Mouse (Mus musculus): ENCODE measurements around the gene M1ap. TPM values are rescaled to one million over a fixed set of nuclear protein-coding genes. Genes with fewer than 3 reads are reported as not detected.

Gene M1ap
- polyA plus RNA-seq, 1 experiment from 2014 or later: 0.08 TPM

DNA sequence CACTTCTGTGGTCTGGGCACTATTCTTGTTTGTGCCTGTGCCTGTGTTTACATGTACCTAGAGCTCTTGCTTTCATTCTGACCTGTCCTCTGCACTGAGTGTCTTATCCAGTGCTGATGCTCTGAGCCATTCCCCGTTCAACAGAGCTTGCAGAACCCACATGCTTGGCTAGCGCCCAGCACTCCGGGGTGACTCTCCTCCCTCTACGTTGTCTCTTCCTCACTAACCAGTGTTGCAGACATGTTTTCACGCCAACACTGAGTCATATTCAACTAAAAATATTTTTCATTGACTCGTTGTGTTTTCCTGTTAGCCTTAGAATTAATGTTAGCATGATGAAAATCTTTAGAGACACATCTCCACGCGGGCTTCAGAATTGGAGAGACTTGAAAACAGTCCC, 38.7 kb upstream of the M1ap start:
- DNase-seq (ENCODE audit: low spot score) (no peak), ATAC-seq (ENCODE audit: low FRiP score, low TSS enrichment) (no peak)
- WGBS: 65% methylated on average over 8 of the region's 8 CpGs
- H3K9ac ChIP-seq (ENCODE audit: low read length): no peak overlapping the region
- no peak overlapping the region for H3K4me3 ChIP-seq (ENCODE audit: low read depth, low read length)
- no peaks in the 10 kb centered on the region for H3K36me3 ChIP-seq (ENCODE audit: control insufficient read depth, insufficient read depth, low read length)
- H3K27ac ChIP-seq (replicated peaks): no peak overlapping the region
- H3K9me3 ChIP-seq (ENCODE audit: control insufficient read depth, low read length): no peaks in the 10 kb centered on the region
- H3K4me1 ChIP-seq (replicated peaks; ENCODE audit: control insufficient read depth, insufficient read depth): no peaks in the 10 kb centered on the region
- no peak for TF ChIP-seq EP300 (optimal IDR thresholded peaks at IDR 0.05)
- TF ChIP-seq CTCF (IDR thresholded peaks at IDR 0.05; ENCODE audit: low read depth): no peak
- no peak overlapping the region for H3K4me2 ChIP-seq (replicated peaks; ENCODE audit: low read depth)
- no peaks in the 10 kb centered on the region for H3K27me3 ChIP-seq (ENCODE audit: control insufficient read depth, insufficient read depth, low read length)

DNA sequence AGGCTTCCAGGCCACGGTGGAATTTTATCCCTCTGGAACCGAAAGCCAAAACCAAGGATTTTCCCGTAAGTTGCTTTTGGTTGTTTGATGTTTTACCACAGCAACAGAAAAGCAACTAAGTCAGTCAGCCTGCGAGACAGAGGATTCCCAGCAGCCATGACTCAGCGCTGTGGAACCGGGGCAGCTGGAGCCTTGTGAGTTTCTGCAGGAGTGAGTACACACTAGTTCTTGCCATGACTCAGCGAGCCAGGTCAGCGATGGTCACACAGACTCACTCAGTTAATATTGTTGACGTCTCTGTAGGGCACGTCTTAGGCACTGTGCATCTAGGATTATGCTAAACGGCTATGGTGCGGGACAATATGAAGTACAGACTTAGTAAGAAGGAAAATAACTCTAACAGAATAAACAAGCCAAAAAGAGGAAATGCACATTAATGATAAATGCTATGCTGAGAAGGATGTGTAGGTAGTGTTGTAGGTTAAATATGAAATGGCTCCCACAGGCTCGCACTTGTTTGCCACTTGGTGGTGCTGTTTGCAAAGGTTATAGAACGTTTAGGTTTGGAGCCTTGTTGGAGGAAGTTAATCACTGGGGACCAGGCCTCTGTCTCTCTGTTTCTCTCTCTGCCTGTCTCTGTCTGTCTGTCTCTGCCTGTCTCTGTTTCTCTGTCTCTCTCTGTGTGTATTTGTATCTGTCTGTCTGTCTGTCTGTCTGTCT, 37.4 kb upstream of the M1ap start:
- no peak overlapping the region for H3K4me3 ChIP-seq (ENCODE audit: low read depth, low read length)
- peak overlapping the region; percentile 53; the same call in 1 of the 2 replicates for H3K27ac ChIP-seq (replicated peaks)
- no peak overlapping the region for H3K4me2 ChIP-seq (replicated peaks; ENCODE audit: low read depth)
- peak; percentile 77 for TF ChIP-seq CTCF (IDR thresholded peaks at IDR 0.05; ENCODE audit: low read depth)
- no peak for TF ChIP-seq EP300 (optimal IDR thresholded peaks at IDR 0.05)
- no peaks in the 10 kb centered on the region for H3K27me3 ChIP-seq (ENCODE audit: control insufficient read depth, insufficient read depth, low read length)
- H3K9me3 ChIP-seq (ENCODE audit: control insufficient read depth, low read length): no peaks in the 10 kb centered on the region
- H3K9ac ChIP-seq (ENCODE audit: low read length): no peak overlapping the region
- DNase-seq (ENCODE audit: low spot score): peak; percentile 84
- 24% methylated on average over 14 of the region's 14 CpGs for WGBS
- ATAC-seq (ENCODE audit: low FRiP score, low TSS enrichment): peak; percentile 97
- H3K4me1 ChIP-seq (replicated peaks; ENCODE audit: control insufficient read depth, insufficient read depth): no peaks in the 10 kb centered on the region
- no peaks in the 10 kb centered on the region for H3K36me3 ChIP-seq (ENCODE audit: control insufficient read depth, insufficient read depth, low read length)

DNA sequence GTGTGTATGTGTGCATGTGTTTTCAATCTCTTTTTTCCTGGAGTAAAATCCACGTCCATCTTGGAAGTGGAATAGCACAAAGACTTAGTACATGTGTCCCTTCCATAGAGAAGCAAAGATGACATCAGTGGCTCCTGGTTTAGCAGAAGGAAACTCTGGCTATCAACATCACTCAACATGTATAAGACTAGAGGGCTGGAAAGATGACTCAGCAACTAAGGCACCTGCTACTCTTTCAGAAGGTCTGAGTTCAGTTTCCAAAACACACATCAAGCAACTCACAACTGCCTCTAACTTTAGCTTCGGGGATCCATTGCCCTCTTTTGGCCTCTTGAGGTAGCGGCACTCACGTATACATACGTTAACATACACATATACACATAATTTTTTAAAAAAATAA, 35.4 kb upstream of the M1ap start:
- no peak for TF ChIP-seq CTCF (IDR thresholded peaks at IDR 0.05; ENCODE audit: low read depth)
- no peak for TF ChIP-seq EP300 (optimal IDR thresholded peaks at IDR 0.05)

DNA sequence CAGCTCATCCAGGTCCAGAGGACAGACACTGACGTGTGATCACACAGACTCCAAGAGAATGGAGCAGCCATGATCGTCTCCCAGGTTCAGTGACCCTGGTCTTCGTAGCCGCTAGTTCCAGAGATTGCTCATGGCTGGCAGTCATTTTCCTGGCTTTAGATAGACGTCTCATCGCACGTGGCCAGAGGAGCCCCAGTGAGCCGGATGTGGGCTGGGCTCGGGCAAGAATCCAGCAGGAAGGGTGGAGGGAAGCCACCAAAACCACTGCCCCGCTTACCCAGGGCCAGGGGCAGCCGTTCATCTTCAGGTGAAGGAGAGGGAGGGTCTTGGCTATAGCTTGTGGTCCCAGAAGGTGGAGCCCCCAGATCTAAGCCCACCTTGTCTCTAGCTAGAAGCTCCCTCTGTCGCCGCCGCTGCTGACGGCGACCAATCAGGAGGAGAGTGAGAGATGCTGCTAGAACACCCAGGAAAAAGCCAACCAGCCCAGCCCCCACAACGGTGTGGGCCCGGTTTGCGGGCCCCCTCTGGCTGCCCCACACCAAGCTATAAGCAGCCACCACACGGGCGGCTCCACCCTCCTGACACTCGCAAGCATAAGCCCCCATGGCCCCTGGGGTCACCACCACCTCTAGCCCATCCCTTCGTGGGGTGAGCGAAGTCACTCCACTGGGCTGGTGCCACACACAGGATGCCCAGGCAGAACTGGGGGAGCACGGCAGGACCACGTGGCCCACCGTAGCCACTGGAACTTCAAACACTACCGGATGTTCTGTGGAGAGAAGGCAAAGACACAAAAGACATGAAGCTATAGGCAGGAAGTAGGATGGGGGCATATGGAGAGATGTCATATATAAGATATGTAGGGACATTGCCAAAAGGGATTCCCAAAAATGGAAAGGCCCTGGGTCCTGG, 33.1 kb upstream of the M1ap start:
- H3K4me3 ChIP-seq (ENCODE audit: low read depth, low read length): no peak overlapping the region
- H3K9me3 ChIP-seq (ENCODE audit: control insufficient read depth, low read length): no peaks in the 10 kb centered on the region
- 77% methylated on average over 28 of the region's 28 CpGs for WGBS
- no peak overlapping the region for H3K4me2 ChIP-seq (replicated peaks; ENCODE audit: low read depth)
- H3K9ac ChIP-seq (ENCODE audit: low read length): no peak overlapping the region
- no peaks in the 10 kb centered on the region for H3K4me1 ChIP-seq (replicated peaks; ENCODE audit: control insufficient read depth, insufficient read depth)
- DNase-seq (ENCODE audit: low spot score) (no peak), ATAC-seq (ENCODE audit: low FRiP score, low TSS enrichment) (no peak)
- H3K27ac ChIP-seq (replicated peaks): no peak overlapping the region
- H3K27me3 ChIP-seq (ENCODE audit: control insufficient read depth, insufficient read depth, low read length): no peaks in the 10 kb centered on the region
- no peaks in the 10 kb centered on the region for H3K36me3 ChIP-seq (ENCODE audit: control insufficient read depth, insufficient read depth, low read length)
- TF ChIP-seq CTCF (IDR thresholded peaks at IDR 0.05; ENCODE audit: low read depth): no peak
- TF ChIP-seq EP300 (optimal IDR thresholded peaks at IDR 0.05): no peak

More for the DNA sequence above, 35.4 kb upstream of the M1ap start:
- WGBS: 89% methylated on average over 5 of the region's 5 CpGs
- ATAC-seq (ENCODE audit: low FRiP score, low TSS enrichment) (no peak), DNase-seq (ENCODE audit: low spot score) (no peak)
- Histone ChIP-seq H3K9ac (ENCODE audit: low read length) (no peak overlapping the region), H3K36me3 (ENCODE audit: control insufficient read depth, insufficient read depth, low read length) (no peaks in the 10 kb centered on the region), H3K4me3 (ENCODE audit: low read depth, low read length) (no peak overlapping the region), H3K4me2 (replicated peaks; ENCODE audit: low read depth) (no peak overlapping the region), H3K4me1 (replicated peaks; ENCODE audit: control insufficient read depth, insufficient read depth) (no peaks in the 10 kb centered on the region), H3K9me3 (ENCODE audit: control insufficient read depth, low read length) (no peaks in the 10 kb centered on the region), H3K27me3 (ENCODE audit: control insufficient read depth, insufficient read depth, low read length) (no peaks in the 10 kb centered on the region), H3K27ac (replicated peaks) (no peak overlapping the region)

DNA sequence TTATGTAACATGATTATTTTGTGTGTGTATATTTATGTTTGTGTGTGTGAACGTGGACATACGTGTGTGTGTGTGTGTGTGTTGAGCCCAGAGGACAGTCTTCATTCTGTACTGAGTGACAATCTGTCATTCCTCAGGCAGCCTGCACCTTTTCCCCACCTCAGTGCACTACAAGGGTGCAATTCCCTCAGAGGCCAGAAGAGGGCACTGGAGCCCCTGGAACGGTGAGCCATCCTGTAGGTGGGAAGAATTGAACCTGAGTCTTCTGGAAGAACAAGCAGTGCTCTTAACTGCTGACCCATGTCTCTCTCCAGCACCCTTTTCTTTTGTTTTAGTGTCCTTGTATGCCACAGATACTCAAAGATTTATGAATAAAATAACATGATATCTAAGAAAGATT, 30.8 kb upstream of the M1ap start:
- H3K4me1 ChIP-seq (replicated peaks; ENCODE audit: control insufficient read depth, insufficient read depth): no peaks in the 10 kb centered on the region
- no peak overlapping the region for H3K27ac ChIP-seq (replicated peaks)
- H3K4me2 ChIP-seq (replicated peaks; ENCODE audit: low read depth): no peak overlapping the region
- no peak overlapping the region for H3K9ac ChIP-seq (ENCODE audit: low read length)
- no peak for TF ChIP-seq EP300 (optimal IDR thresholded peaks at IDR 0.05)
- TF ChIP-seq CTCF (IDR thresholded peaks at IDR 0.05; ENCODE audit: low read depth): peak; percentile 88
- H3K4me3 ChIP-seq (ENCODE audit: low read depth, low read length): no peak overlapping the region
- ATAC-seq (ENCODE audit: low FRiP score, low TSS enrichment): no peak
- H3K36me3 ChIP-seq (ENCODE audit: control insufficient read depth, insufficient read depth, low read length): no peaks in the 10 kb centered on the region
- peak; percentile 64 for DNase-seq (ENCODE audit: low spot score)
- no peaks in the 10 kb centered on the region for H3K9me3 ChIP-seq (ENCODE audit: control insufficient read depth, low read length)
- 27% methylated on average over 3 of the region's 3 CpGs for WGBS
- no peaks in the 10 kb centered on the region for H3K27me3 ChIP-seq (ENCODE audit: control insufficient read depth, insufficient read depth, low read length)

DNA sequence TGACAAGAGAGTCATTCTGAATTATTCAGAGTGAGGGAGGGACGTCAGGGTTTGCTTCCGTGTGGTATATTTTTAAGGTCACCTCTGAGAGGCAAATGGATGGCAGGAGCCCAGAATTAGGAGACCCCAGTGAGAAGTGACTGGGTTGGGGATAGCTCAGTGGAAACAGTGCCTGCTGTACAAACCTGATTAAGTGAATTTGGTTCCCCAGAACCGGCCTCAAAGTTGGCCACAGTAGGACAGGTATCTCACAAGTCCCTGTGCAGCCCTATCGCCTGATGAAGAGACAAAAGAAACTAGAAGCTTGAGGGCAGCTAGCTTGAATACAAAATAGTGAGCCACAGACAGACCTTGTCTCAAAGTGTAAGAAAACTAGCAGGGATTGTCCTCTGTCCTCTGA, 30.2 kb upstream of the M1ap start:
- H3K4me3 ChIP-seq (ENCODE audit: low read depth, low read length): no peak overlapping the region
- TF ChIP-seq EP300 (optimal IDR thresholded peaks at IDR 0.05) (no peak), CTCF (IDR thresholded peaks at IDR 0.05; ENCODE audit: low read depth) (no peak)

More for the DNA sequence above, 30.2 kb upstream of the M1ap start:
- DNase-seq (ENCODE audit: low spot score) (no peak), ATAC-seq (ENCODE audit: low FRiP score, low TSS enrichment) (no peak)
- no peak overlapping the region for H3K27ac ChIP-seq (replicated peaks)
- H3K4me1 ChIP-seq (replicated peaks; ENCODE audit: control insufficient read depth, insufficient read depth): no peaks in the 10 kb centered on the region
- no peaks in the 10 kb centered on the region for H3K27me3 ChIP-seq (ENCODE audit: control insufficient read depth, insufficient read depth, low read length)
- H3K9me3 ChIP-seq (ENCODE audit: control insufficient read depth, low read length): no peaks in the 10 kb centered on the region
- no peaks in the 10 kb centered on the region for H3K36me3 ChIP-seq (ENCODE audit: control insufficient read depth, insufficient read depth, low read length)
- H3K9ac ChIP-seq (ENCODE audit: low read length): no peak overlapping the region
- 88% methylated on average over 4 of the region's 4 CpGs for WGBS
- H3K4me2 ChIP-seq (replicated peaks; ENCODE audit: low read depth): no peak overlapping the region
